Mouse (Mus musculus) bone marrow, adult 2 months (tissue): Measurements from ENCODE around the gene Speg. TPM values are rescaled to one million over a fixed set of nuclear protein-coding genes. Genes with fewer than 3 reads are reported as not detected.

ENCODE experiments used
- H3K27ac ChIP-seq: fragments of 200-500 bp; 2 replicates; pipeline ENCODE4 v1.5.1; 2012; ENCODE audit warnings: low read depth, mild to moderate bottlenecking, control low read depth, inconsistent platforms, low read length; ENCODE audit not compliant: control insufficient read depth, poor library complexity, insufficient read depth
- H3K4me1 ChIP-seq: fragments of 200-500 bp; 2 replicates; pipeline ENCODE4 v1.6.1; 2011; ENCODE audit warnings: low read length; ENCODE audit not compliant: control insufficient read depth, insufficient read depth
- H3K4me3 ChIP-seq: fragments of 200-500 bp; replicated peaks from 2 replicates; pipeline ENCODE3; 2011; ENCODE audit warnings: mild to moderate bottlenecking, low read depth, low read length, control low read depth; ENCODE audit not compliant: control insufficient read depth
- CTCF ChIP-seq: fragments of 200-500 bp; IDR thresholded peaks from 2 replicates; pipeline ENCODE4 v1.5.1; 2011; ENCODE audit warnings: low read length, control low read depth; ENCODE audit not compliant: control insufficient read depth, insufficient read depth
- POLR2A ChIP-seq: fragments of 200-500 bp; IDR thresholded peaks from 2 replicates; pipeline ENCODE4 v1.6.1; 2011; ENCODE audit warnings: low read depth, mild to moderate bottlenecking, control low read depth, low read length, borderline replicate concordance; ENCODE audit not compliant: control insufficient read depth
- WGBS: fragments of 180-500 bp; shearing (Covaris S2); methylation state at CpG from one replicate; pipeline ENCODE4 v1.1.7; 2018; 5-methylcytosine and 5-hydroxymethylcytosine counted together
- polyA plus RNA-seq: library from polyadenylated mRNA; stranded (reverse); fragments of >200 nt; gene quantifications from 2 replicates; pipeline ENCODE4 v1.2.4, GENCODE M21; 2011; ENCODE audit warnings: low replicate concordance; ENCODE audit not compliant: missing spikeins, insufficient read depth, insufficient read length

Gene Speg
- polyA plus RNA-seq, 1 experiment = 18.1 TPM

GRCm38 (mm10) chr1:75462636-75463035 is 87.5 kb downstream of the Speg start:
- no peaks in the 10 kb centered on the region; the same call in 1 of the 2 replicates for H3K4me1 ChIP-seq
- TF ChIP-seq POLR2A (no peak), CTCF (no peak)
- H3K4me3 ChIP-seq = no peak overlapping the region
- whole genome bisulfite sequencing = 41% methylated on average over 1 of the region's 1 CpGs
- no peak overlapping the region for H3K27ac ChIP-seq

GRCm38 (mm10) chr1:75463652-75464204 is 88.6 kb downstream of the Speg start:
- H3K27ac ChIP-seq = no peak overlapping the region
- no peak overlapping the region for H3K4me3 ChIP-seq
- WGBS = 81% methylated on average over 5 of the region's 5 CpGs
- no peak for TF ChIP-seq CTCF
- TF ChIP-seq POLR2A = no peak
- H3K4me1 ChIP-seq = no peaks in the 10 kb centered on the region; the same call in 1 of the 2 replicates

- Histone ChIP-seq H3K4me3 (no peak overlapping the region), H3K4me1 (no peaks in the 10 kb centered on the region), H3K27ac (no peak overlapping the region)
- no peak for TF ChIP-seq POLR2A
- peak; percentile 71 for TF ChIP-seq CTCF
- 8% methylated on average over 14 of the region's 14 CpGs for WGBS
These were observed 92.3 kb downstream of the Speg start for GRCm38 (mm10) chr1:75467215-75467927.

GRCm38 (mm10) chr1:75469287-75469825 is 94.3 kb downstream of the Speg start:
- H3K27ac ChIP-seq = no peak overlapping the region
- 79% methylated on average over 17 of the region's 17 CpGs for WGBS
- TF ChIP-seq POLR2A (no peak), CTCF (no peak)
- H3K4me1 ChIP-seq = no peaks in the 10 kb centered on the region
- H3K4me3 ChIP-seq = no peak overlapping the region

- 88% methylated on average over 11 of the region's 11 CpGs for WGBS
These were observed 101.3 kb downstream of the Speg start for GRCm38 (mm10) chr1:75476441-75476840.

GRCm38 (mm10) chr1:75477264-75477965 is 102.3 kb downstream of the Speg start:
- 10% methylated on average over 35 of the region's 35 CpGs for WGBS
- H3K4me1 ChIP-seq = no peaks in the 10 kb centered on the region; the same call in 1 of the 2 replicates
- H3K4me3 ChIP-seq = no peak overlapping the region
- H3K27ac ChIP-seq = no peak overlapping the region
- TF ChIP-seq CTCF (peak; percentile 69), POLR2A (peak; percentile 24; the same call in 1 of the 2 replicates)

More at GRCm38 (mm10) chr1:75476441-75476840, 101.3 kb downstream of the Speg start:
- H3K4me3 ChIP-seq = no peak overlapping the region
- no peak overlapping the region for H3K27ac ChIP-seq
- TF ChIP-seq POLR2A (no peak), CTCF (no peak)
- H3K4me1 ChIP-seq = no peaks in the 10 kb centered on the region; the same call in 1 of the 2 replicates

GRCm38 (mm10) chr1:75477966-75478290 is 102.8 kb downstream of the Speg start:
- Histone ChIP-seq H3K4me3 (no peak overlapping the region), H3K27ac (no peak overlapping the region), H3K4me1 (no peaks in the 10 kb centered on the region; the same call in 1 of the 2 replicates)
- 32% methylated on average over 3 of the region's 3 CpGs for WGBS
- TF ChIP-seq POLR2A (no peak), CTCF (no peak)

- under 1% methylated on average over 25 of the region's 25 CpGs for WGBS
- peak overlapping the region; percentile 70 for H3K4me3 ChIP-seq
- peak overlapping the region; percentile 26; the same call in 1 of the 2 replicates for H3K27ac ChIP-seq
- no peaks in the 10 kb centered on the region; the same call in 1 of the 2 replicates for H3K4me1 ChIP-seq
- no peak for TF ChIP-seq POLR2A
- no peak for TF ChIP-seq CTCF
These were observed 103.4 kb downstream of the Speg start for GRCm38 (mm10) chr1:75478497-75478896.
